Mouse (Mus musculus) lung, adult 2 months (tissue): ENCODE measurements at regions not wholly inside any gene's neighbourhood (a gene's known extent, or its start where the extent isn't known, plus 50 kb on each side); places are given as distances from the start of the nearest gene placed in this dataset.

ENCODE experiments used
- CTCF ChIP-seq: fragments of 200-500 bp; IDR thresholded peaks from 2 replicates; pipeline ENCODE4 v1.5.1; 2011; ENCODE audit warnings: mild to moderate bottlenecking, low read length, control low read depth; ENCODE audit not compliant: insufficient read depth
- POLR2A ChIP-seq: fragments of 200-500 bp; IDR thresholded peaks from 2 replicates; pipeline ENCODE4 v1.6.1; 2011; ENCODE audit warnings: low read depth, mild to moderate bottlenecking, control low read depth, low read length, borderline replicate concordance; ENCODE audit errors: extremely low read depth

- no peak for TF ChIP-seq CTCF
- no peak for TF ChIP-seq POLR2A
Measured at GRCm38 (mm10) chr3:50820776-50821175, 377.4 kb upstream of the Slc7a11 start.
